Mouse (Mus musculus): ENCODE measurements around the gene Evi2a. TPM values are rescaled to one million over a fixed set of nuclear protein-coding genes. Genes with fewer than 3 reads are reported as not detected.

The Evi2a gene
- polyA plus RNA-seq, 1 experiment from 2014 or later: 3.2 TPM

- no peaks in the 10 kb centered on the region for H3K27me3 ChIP-seq (replicated peaks)
- 0 out of 2 replicates have a peak overlapping the region, but pooled peaks have one; percentile 23 for H3K27ac ChIP-seq
- 0 out of 2 replicates have a peak, but pooled peaks cover 8% of the 10 kb centered on the region for H3K36me3 ChIP-seq
- no peaks in the 10 kb centered on the region for H3K4me1 ChIP-seq (replicated peaks)
- H3K4me3 ChIP-seq (replicated peaks): no peak overlapping the region
- H3K9me3 ChIP-seq: no peaks in the 10 kb centered on the region
- H3K4me2 ChIP-seq (replicated peaks): no peak overlapping the region
- no peak overlapping the region for H3K9ac ChIP-seq
- no peak; the same call in 1 of the 2 replicates for ATAC-seq
- 67% methylated on average over 7 of the region's 7 CpGs for WGBS
Observed at GRCm38 (mm10) chr11:79483876-79484528, 46.4 kb downstream of the Evi2a start.

- WGBS: 53% methylated on average over 6 of the region's 6 CpGs
- Histone ChIP-seq H3K4me2 (replicated peaks) (no peak overlapping the region), H3K9me3 (no peaks in the 10 kb centered on the region), H3K27ac (no peak overlapping the region), H3K36me3 (peaks cover 8% of the 10 kb centered on the region; the same call in 1 of the 2 replicates), H3K4me3 (replicated peaks) (no peak overlapping the region), H3K27me3 (replicated peaks) (no peaks in the 10 kb centered on the region), H3K4me1 (replicated peaks) (no peaks in the 10 kb centered on the region), H3K9ac (no peak overlapping the region)
- no peak for ATAC-seq
Observed at GRCm38 (mm10) chr11:79483392-79483791, 47.0 kb downstream of the Evi2a start.

Other genes with a start within 250 kb of the Evi2a start
- gene Gm9964, start 233.7 kb downstream of the Evi2a start, polyA plus RNA-seq (2015; fragmentation: Nextera tagmentation; extraction: Ambion mirVana): not detected in 2 replicates
- gene Nf1, start 190.9 kb downstream of the Evi2a start, polyA plus RNA-seq (2015; fragmentation: Nextera tagmentation; extraction: Ambion mirVana): 4.7 and 5.2 TPM in 2 replicates
- 0.19 and 0.34 TPM in 2 replicates for gene Omg, start 26.5 kb downstream of the Evi2a start, polyA plus RNA-seq (2015; fragmentation: Nextera tagmentation; extraction: Ambion mirVana)
- gene Evi2b, start 6.8 kb downstream of the Evi2a start, polyA plus RNA-seq (2015; fragmentation: Nextera tagmentation; extraction: Ambion mirVana): 0.42 and 1.2 TPM in 2 replicates
- gene Evi2, start within 50 bp of the Evi2a start, polyA plus RNA-seq (2015; fragmentation: Nextera tagmentation; extraction: Ambion mirVana): 0.40 and 0.51 TPM in 2 replicates
- gene Rab11fip4, start 60.6 kb upstream of the Evi2a start, polyA plus RNA-seq (2015; fragmentation: Nextera tagmentation; extraction: Ambion mirVana): 1.7 and 1.8 TPM in 2 replicates

Measured in intestine, embryonic 15.5 days (tissue).